Comparison of ENCODE assay signal across 8 mouse cellular contexts in genomic region chr16:30511563-30512340, GRCm38 (mm10). TPM values are rescaled to one million over a fixed set of nuclear protein-coding genes. Genes with fewer than 3 reads are reported as not detected.
DNase-seq lines count a peak whose midpoint lies in the region; ATAC-seq and TF ChIP-seq lines count a peak whose summit lies in the region.

No protein-coding gene starts in this region.

- peaks cover 27% of the 10 kb centered on the region for H3K4me1 ChIP-seq in kidney, postnatal 0 days (replicated peaks; ENCODE audit: insufficient read depth, low read length)
- peaks cover 21% of the 10 kb centered on the region for H3K4me1 ChIP-seq in embryonic facial prominence, embryonic 12.5 days
- no peaks in the 10 kb centered on the region for H3K4me1 ChIP-seq in intestine, postnatal 0 days (replicated peaks; ENCODE audit: control insufficient read depth, insufficient read depth, low read length)

- no peak for DNase-seq in kidney, postnatal 0 days (ENCODE audit: low spot score)
- no peak for DNase-seq in kidney, postnatal 14 days
- no peak for DNase-seq in cerebellum, adult 11-12 months
- no peak for DNase-seq in layer of hippocampus, postnatal 25 days (ENCODE audit: extremely low spot score in 1 of 2, low spot score in 1 of 2)
- no peak for DNase-seq in gastrocnemius, postnatal 36 days

- peak overlapping the region; percentile 60; the same call in 1 of the 2 replicates for H3K4me3 ChIP-seq in kidney, postnatal 0 days (replicated peaks; ENCODE audit: low read depth, low read length)
- H3K4me3 ChIP-seq in embryonic facial prominence, embryonic 12.5 days, result peak overlapping the region; percentile 61
- no peak overlapping the region for H3K4me3 ChIP-seq in intestine, postnatal 0 days (ENCODE audit: low read depth, low read length)
- peak overlapping the region; percentile 51 for H3K4me3 ChIP-seq in myocyte

- 78% methylated on average over 13 of the region's 13 CpGs for WGBS in kidney, postnatal 0 days
- WGBS in embryonic facial prominence, embryonic 12.5 days, result 80% methylated on average over 13 of the region's 13 CpGs
- WGBS in intestine, postnatal 0 days, result 74% methylated on average over 13 of the region's 13 CpGs

- H3K9ac ChIP-seq in kidney, postnatal 0 days (ENCODE audit: low read depth, low read length), result peak overlapping the region; percentile 74; the same call in 1 of the 2 replicates
- no peak overlapping the region for H3K9ac ChIP-seq in embryonic facial prominence, embryonic 12.5 days
- 0 out of 2 replicates have a peak overlapping the region, but pooled peaks have one; percentile 69 for H3K9ac ChIP-seq in intestine, postnatal 0 days (ENCODE audit: low read depth, low read length)

- no peak overlapping the region for H3ac ChIP-seq in myocyte (ENCODE audit: control insufficient read depth, insufficient read length)

- peak overlapping the region; percentile 91 for H3K27ac ChIP-seq in kidney, postnatal 0 days
- no peak overlapping the region for H3K27ac ChIP-seq in embryonic facial prominence, embryonic 12.5 days
- H3K27ac ChIP-seq in intestine, postnatal 0 days (ENCODE audit: low read depth, low read length), result no peak overlapping the region

- no peak for ATAC-seq in kidney, postnatal 0 days (replicated peaks; ENCODE audit: low FRiP score, low read depth)
- ATAC-seq in embryonic facial prominence, embryonic 12.5 days (ENCODE audit: insufficient number of reproducible peaks, insufficient read depth, low FRiP score, low TSS enrichment), result no peak
- ATAC-seq in intestine, postnatal 0 days, result no peak

- H3K36me3 ChIP-seq in kidney, postnatal 0 days (ENCODE audit: insufficient read depth, low read length), result no peaks in the 10 kb centered on the region
- 0 out of 2 replicates have a peak, but pooled peaks cover 9% of the 10 kb centered on the region for H3K36me3 ChIP-seq in embryonic facial prominence, embryonic 12.5 days
- H3K36me3 ChIP-seq in intestine, postnatal 0 days (ENCODE audit: control insufficient read depth, insufficient read depth), result no peaks in the 10 kb centered on the region
- no peaks in the 10 kb centered on the region for H3K36me3 ChIP-seq in myocyte (ENCODE audit: control insufficient read depth, insufficient read depth)

- no peaks in the 10 kb centered on the region for H3K9me3 ChIP-seq in kidney, postnatal 0 days (replicated peaks; ENCODE audit: low read length)
- H3K9me3 ChIP-seq in embryonic facial prominence, embryonic 12.5 days, result 0 out of 2 replicates have a peak, but pooled peaks cover 3% of the 10 kb centered on the region
- H3K9me3 ChIP-seq in intestine, postnatal 0 days (ENCODE audit: control insufficient read depth), result no peaks in the 10 kb centered on the region

- no peaks in the 10 kb centered on the region for H3K27me3 ChIP-seq in kidney, postnatal 0 days (ENCODE audit: insufficient read depth, low read length)
- H3K27me3 ChIP-seq in embryonic facial prominence, embryonic 12.5 days, result no peaks in the 10 kb centered on the region
- H3K27me3 ChIP-seq in intestine, postnatal 0 days (replicated peaks; ENCODE audit: control insufficient read depth, insufficient read depth, low read length), result no peaks in the 10 kb centered on the region
- no peaks in the 10 kb centered on the region for H3K27me3 ChIP-seq in myocyte (ENCODE audit: control insufficient read depth, insufficient read depth, insufficient read length)

- H3K4me2 ChIP-seq in kidney, postnatal 0 days (ENCODE audit: low read length), result peak overlapping the region; percentile 70
- H3K4me2 ChIP-seq in embryonic facial prominence, embryonic 12.5 days (replicated peaks), result peak overlapping the region; percentile 59
- peak overlapping the region; percentile 74 for H3K4me2 ChIP-seq in intestine, postnatal 0 days (replicated peaks; ENCODE audit: low read depth)
- peak overlapping the region; percentile 88 for H3K4me2 ChIP-seq in myocyte (ENCODE audit: low read depth)

- TF ChIP-seq CTCF in kidney, postnatal 0 days (IDR thresholded peaks at IDR 0.05; ENCODE audit: low read depth), result no peak
- TF ChIP-seq CTCF in intestine, postnatal 0 days (IDR thresholded peaks at IDR 0.05; ENCODE audit: low read depth), result no peak

- intact Hi-C loops in gastrocnemius, postnatal 36 days (cut with DNase I), result no loop called here

- TF ChIP-seq POLR2A in myocyte (IDR thresholded peaks at IDR 0.05; ENCODE audit: insufficient read length, low read depth), result peak; percentile 26

- peaks cover 3% of the 10 kb centered on the region for H3K79me2 ChIP-seq in myocyte (ENCODE audit: control insufficient read depth, insufficient read depth)

TF ChIP-seq in myocyte, 11 proteins besides CTCF, POLR2A, EP300 and RAD21:
- TF ChIP-seq SRF (IDR thresholded peaks at IDR 0.05; ENCODE audit: control insufficient read depth, insufficient read length, low read depth) (no peak), E2F4 (IDR thresholded peaks at IDR 0.05; ENCODE audit: insufficient read depth) (no peak), TCF12 (IDR thresholded peaks at IDR 0.05; ENCODE audit: insufficient read depth, poor library complexity, severe bottlenecking) (no peak), MYOG (IDR thresholded peaks at IDR 0.05; ENCODE audit: control insufficient read depth in 1 of 3, insufficient read depth in 1 of 3, insufficient read length in 2 of 3, low read depth in 2 of 3) (no peak), USF1 (IDR thresholded peaks at IDR 0.05; ENCODE audit: low read depth) (no peak), CEBPB (IDR thresholded peaks at IDR 0.05; ENCODE audit: insufficient read depth, poor library complexity, severe bottlenecking) (no peak), MAX (IDR thresholded peaks at IDR 0.05; ENCODE audit: low read depth) (no peak), REST (IDR thresholded peaks at IDR 0.05; ENCODE audit: insufficient read depth, insufficient read length) (no peak), POLR2AphosphoS2 (IDR thresholded peaks at IDR 0.05; ENCODE audit: insufficient read length, low read depth) (no peak), MYOD1 (IDR thresholded peaks at IDR 0.05; ENCODE audit: control insufficient read depth in 1 of 3, insufficient read length in 2 of 3, low read depth in 2 of 3) (no peak), TCF3 (IDR thresholded peaks at IDR 0.05; ENCODE audit: insufficient read length, low read depth) (no peak)

RNA-seq across cellular contexts. Expression of gene Tmem44, which starts 38.9 kb away (rescaled TPM):
- polyA plus RNA-seq in kidney, postnatal 0 days (2015; fragmentation: Nextera tagmentation; extraction: Ambion mirVana), result 13.4 and 13.8 TPM in 2 replicates
- 39.5 and 41.4 TPM in 2 replicates for polyA plus RNA-seq in embryonic facial prominence, embryonic 12.5 days (2016; fragmentation: Nextera tagmentation; extraction: Ambion mirVana)
- polyA plus RNA-seq in intestine, postnatal 0 days (2015; fragmentation: Nextera tagmentation; extraction: Ambion mirVana), result 2.9 and 3.1 TPM in 2 replicates
- 1.1 TPM for polyA plus RNA-seq in myocyte (2012; fragmentation: generic; extraction: Trizol)
- 10 to 100 TPM; 35.2 to 40.9 TPM for total RNA-seq in layer of hippocampus, postnatal 25 days (2021)
- 1 to 10 TPM; 1.8 to 2.5 TPM for total RNA-seq in gastrocnemius, postnatal 36 days (2021)
